Comparison of ENCODE assay signal across 8 mouse cellular contexts in genomic region chr2:92426426-92426825, GRCm38 (mm10). TPM values are rescaled to one million over a fixed set of nuclear protein-coding genes. Genes with fewer than 3 reads are reported as not detected.
DNase-seq lines count a peak whose midpoint lies in the region; ATAC-seq lines count a peak whose summit lies in the region.

No protein-coding gene starts in this region.

- 60% methylated on average over 3 of the region's 3 CpGs for WGBS in embryonic facial prominence, embryonic 15.5 days

- no peaks in the 10 kb centered on the region for H3K9me3 ChIP-seq in embryonic facial prominence, embryonic 15.5 days (replicated peaks)

- no peaks in the 10 kb centered on the region for H3K27me3 ChIP-seq in embryonic facial prominence, embryonic 15.5 days

- no peak overlapping the region for H3K9ac ChIP-seq in embryonic facial prominence, embryonic 15.5 days

- peaks cover 72% of the 10 kb centered on the region for H3K4me1 ChIP-seq in embryonic facial prominence, embryonic 15.5 days

- ATAC-seq in embryonic facial prominence, embryonic 15.5 days (ENCODE audit: insufficient number of reproducible peaks, low FRiP score, low TSS enrichment, low read depth) = no peak
- no peak for ATAC-seq in activated CD4-positive, CD25-positive, alpha-beta regulatory T cell, adult 4 months

- no peak overlapping the region for H3K4me2 ChIP-seq in embryonic facial prominence, embryonic 15.5 days (replicated peaks)

- peak overlapping the region; percentile 90 for H3K27ac ChIP-seq in embryonic facial prominence, embryonic 15.5 days (replicated peaks)

- H3K36me3 ChIP-seq in embryonic facial prominence, embryonic 15.5 days = peaks cover 33% of the 10 kb centered on the region

- peak; percentile 55 to 62 for DNase-seq in cerebellum, postnatal 14 days
- DNase-seq in cerebellum, adult 8-10 months = no peak
- peak; percentile 56 to 70 for DNase-seq in heart, postnatal 14 days
- DNase-seq in lung, postnatal 4 days = peak; percentile 54 to 70
- no peak for DNase-seq in ovary, postnatal 10 days (ENCODE audit: low spot score)
- DNase-seq in left cerebral cortex, adult 11 months (ENCODE audit: low spot score) = no peak

- no peak overlapping the region for H3K4me3 ChIP-seq in embryonic facial prominence, embryonic 15.5 days (replicated peaks)

- intact Hi-C loops in heart, postnatal 14 days (cut with DNase I) = no loop called here

RNA-seq across cellular contexts. Expression of gene Cry2, which starts 7.4 kb away (rescaled TPM):
- polyA plus RNA-seq in embryonic facial prominence, embryonic 15.5 days (2015; fragmentation: Nextera tagmentation; extraction: Ambion mirVana) = 30.6 and 33.9 TPM in 2 replicates
- 10 to 100 TPM; 20.9 to 26.6 TPM for total RNA-seq in heart, postnatal 14 days (2021)
- polyA plus RNA-seq in activated CD4-positive, CD25-positive, alpha-beta regulatory T cell, adult 4 months (2017; shearing (Covaris generic)) = 1 to 10 TPM; 4.2 to 6.3 TPM

RNA-seq across cellular contexts. Expression of gene Mapk8ip1, which starts 25.4 kb away (rescaled TPM):
- polyA plus RNA-seq in embryonic facial prominence, embryonic 15.5 days (2015; fragmentation: Nextera tagmentation; extraction: Ambion mirVana) = 34.0 and 34.6 TPM in 2 replicates
- total RNA-seq in heart, postnatal 14 days (2021) = 1 to 10 TPM; 7.4 to 8.6 TPM
- polyA plus RNA-seq in activated CD4-positive, CD25-positive, alpha-beta regulatory T cell, adult 4 months (2017; shearing (Covaris generic)) = under 1 TPM; 0.36 to 0.45 TPM

RNA-seq across cellular contexts. Expression of gene Slc35c1, which starts 33.9 kb away (rescaled TPM):
- 14.5 and 18.4 TPM in 2 replicates for polyA plus RNA-seq in embryonic facial prominence, embryonic 15.5 days (2015; fragmentation: Nextera tagmentation; extraction: Ambion mirVana)
- 1 to 10 TPM; 5.5 to 5.6 TPM for total RNA-seq in heart, postnatal 14 days (2021)
- 10 to 100 TPM; 36.6 to 47.3 TPM for polyA plus RNA-seq in activated CD4-positive, CD25-positive, alpha-beta regulatory T cell, adult 4 months (2017; shearing (Covaris generic))

RNA-seq across cellular contexts. Expression of gene 1700029I15Rik, which starts 44.1 kb away (rescaled TPM):
- polyA plus RNA-seq in embryonic facial prominence, embryonic 15.5 days (2015; fragmentation: Nextera tagmentation; extraction: Ambion mirVana) = 3.4 and 6.3 TPM in 2 replicates
- total RNA-seq in heart, postnatal 14 days (2021) = 1 to 10 TPM; 1.4 to 1.9 TPM
- 1 to 10 TPM; 1.1 to 1.2 TPM for polyA plus RNA-seq in activated CD4-positive, CD25-positive, alpha-beta regulatory T cell, adult 4 months (2017; shearing (Covaris generic))

RNA-seq across cellular contexts. Expression of gene Large2, which starts 51.8 kb away (rescaled TPM):
- 22.5 and 23.6 TPM in 2 replicates for polyA plus RNA-seq in embryonic facial prominence, embryonic 15.5 days (2015; fragmentation: Nextera tagmentation; extraction: Ambion mirVana)
- under 1 TPM; 0.32 to 0.36 TPM for total RNA-seq in heart, postnatal 14 days (2021)
- not detected for polyA plus RNA-seq in activated CD4-positive, CD25-positive, alpha-beta regulatory T cell, adult 4 months (2017; shearing (Covaris generic))

Comparison
In these comparisons a context has a peak if more than half of its experiments do, and no peak if none do; other contexts are left out.
1. DNase-seq: peak in cerebellum, postnatal 14 days (2 of 2), heart, postnatal 14 days (2 of 2) and lung, postnatal 4 days (2 of 2); none in cerebellum, adult 8-10 months (single experiment), ovary, postnatal 10 days (single experiment) and left cerebral cortex, adult 11 months (single experiment).
2. RNA of gene Mapk8ip1, which starts 25.4 kb away (polyA plus RNA-seq): 34.0 to 34.6 TPM in embryonic facial prominence, embryonic 15.5 days; 0.36 to 0.45 TPM in activated CD4-positive, CD25-positive, alpha-beta regulatory T cell, adult 4 months; every median in the first group is over 10 times any median in the second.